Mouse (Mus musculus) lung, postnatal 14 days (tissue): Measurements from ENCODE around the gene Grid2.

Source experiments
- DNase-seq: peaks from one replicate; pipeline ENCODE4 v3.0.0; 2021

The Grid2 gene

DNA sequence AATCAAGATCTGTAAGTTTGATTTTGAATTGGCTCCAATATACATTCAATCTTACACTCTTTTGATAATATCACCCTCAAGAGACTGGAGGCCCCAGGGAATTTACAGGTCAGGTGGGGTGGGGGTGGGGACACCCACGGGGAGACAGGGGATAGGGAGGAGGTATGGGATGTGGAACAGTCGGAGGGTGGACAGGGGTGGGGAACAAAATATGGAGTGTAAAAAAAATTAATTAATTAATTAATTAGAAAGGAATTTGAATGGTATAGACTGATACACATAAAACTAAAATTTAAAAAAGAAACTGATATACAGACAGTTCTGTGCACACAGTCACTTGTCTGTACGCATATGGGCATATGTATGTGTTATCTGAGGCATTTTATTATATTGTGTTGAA, 380.3 kb downstream of the Grid2 start:
- DNase-seq, result no peak

DNA sequence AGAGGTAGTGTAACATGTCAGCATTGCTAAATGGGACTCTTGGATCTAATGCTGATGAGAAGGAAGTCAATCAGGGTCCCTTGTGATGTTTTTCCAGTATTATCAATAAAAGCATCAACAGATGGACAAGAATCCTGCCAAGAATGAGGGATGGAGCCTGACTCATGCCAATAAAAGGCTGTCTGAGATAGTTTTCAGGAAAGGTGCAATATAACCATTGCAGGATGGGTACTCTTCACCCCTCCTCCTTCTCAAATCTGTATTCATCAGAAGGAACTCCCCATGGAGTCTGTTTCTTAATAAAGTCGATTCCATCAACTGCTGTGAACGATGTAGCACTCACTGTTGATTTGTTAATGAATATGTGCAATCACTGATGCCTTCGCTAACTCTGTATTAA, 403.7 kb downstream of the Grid2 start:
- DNase-seq, result no peak

DNA sequence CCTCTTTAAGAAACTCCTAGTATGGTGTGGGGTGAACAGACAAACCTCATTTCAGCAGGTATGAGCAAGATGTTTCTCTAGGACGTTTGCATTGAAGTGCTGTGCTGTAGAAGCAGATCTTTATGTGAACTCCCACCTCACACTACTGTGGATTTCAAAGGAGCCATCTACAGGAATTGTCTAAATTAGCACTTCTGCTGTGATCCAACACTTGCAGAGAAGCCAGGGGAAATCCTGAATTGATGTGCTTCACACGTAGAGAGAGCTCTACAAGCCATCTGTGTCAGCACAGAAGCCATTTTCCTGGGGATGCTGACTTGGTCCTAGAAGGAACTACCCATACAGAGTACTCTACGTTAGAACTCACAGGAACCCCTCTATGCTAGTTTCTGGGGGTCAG, 430.0 kb downstream of the Grid2 start:
- no peak for DNase-seq

DNA sequence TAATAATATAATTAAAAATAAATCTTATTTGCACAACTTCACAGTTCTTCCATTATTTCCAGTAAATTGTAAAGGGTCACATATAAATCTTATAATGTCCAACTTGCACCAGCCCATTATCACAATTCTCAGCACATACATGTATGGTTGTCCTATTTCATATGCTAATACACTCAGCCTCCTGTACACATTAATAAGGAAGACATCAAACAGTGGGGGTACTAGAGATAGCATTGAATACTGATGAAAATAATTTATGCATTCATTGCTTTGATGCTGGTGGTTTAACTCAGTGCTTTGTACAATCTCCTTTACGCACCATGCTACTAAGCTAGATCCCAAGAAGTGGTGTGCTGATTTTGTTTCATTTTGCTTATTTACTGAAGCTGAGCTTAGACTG, 446.0 kb downstream of the Grid2 start:
- no peak for DNase-seq

DNA sequence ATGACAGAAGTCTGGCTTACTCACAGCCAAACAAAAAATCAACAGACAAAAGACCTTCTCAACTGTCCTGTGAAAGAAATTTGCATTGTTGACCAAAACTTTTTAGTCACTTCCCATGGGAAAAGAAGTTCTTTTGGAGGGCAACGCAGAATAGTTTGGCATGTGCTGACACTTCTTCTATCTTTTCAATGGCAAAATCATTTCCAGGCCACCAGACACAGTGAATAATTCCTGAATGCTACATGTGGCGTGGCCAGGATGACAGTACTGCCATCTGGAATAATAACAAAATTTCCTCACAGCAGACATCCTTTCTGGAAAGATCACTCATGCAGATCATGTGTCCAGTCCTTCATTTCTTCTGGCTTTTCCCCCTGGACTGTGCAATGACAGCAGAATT, 478.1 kb downstream of the Grid2 start:
- DNase-seq, result no peak

DNA sequence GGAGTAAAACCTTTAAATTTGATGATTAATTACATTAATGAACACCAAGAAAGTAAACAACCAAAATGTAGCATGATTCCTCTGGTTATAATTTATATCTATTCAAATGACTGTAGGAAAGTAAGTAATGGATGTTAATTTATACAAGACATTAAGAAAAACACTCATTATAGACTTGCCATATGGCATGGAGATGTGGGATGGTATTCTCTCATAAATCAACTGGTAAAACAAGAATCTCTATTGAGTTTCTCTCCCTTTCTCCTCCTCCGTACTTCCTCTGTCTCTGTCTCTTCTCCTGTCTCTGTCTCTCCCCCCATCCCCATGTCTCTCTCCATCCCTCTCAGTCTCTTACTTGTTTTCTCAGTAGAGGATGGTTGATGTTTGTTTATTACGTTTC, 506.9 kb downstream of the Grid2 start:
- no peak for DNase-seq

DNA sequence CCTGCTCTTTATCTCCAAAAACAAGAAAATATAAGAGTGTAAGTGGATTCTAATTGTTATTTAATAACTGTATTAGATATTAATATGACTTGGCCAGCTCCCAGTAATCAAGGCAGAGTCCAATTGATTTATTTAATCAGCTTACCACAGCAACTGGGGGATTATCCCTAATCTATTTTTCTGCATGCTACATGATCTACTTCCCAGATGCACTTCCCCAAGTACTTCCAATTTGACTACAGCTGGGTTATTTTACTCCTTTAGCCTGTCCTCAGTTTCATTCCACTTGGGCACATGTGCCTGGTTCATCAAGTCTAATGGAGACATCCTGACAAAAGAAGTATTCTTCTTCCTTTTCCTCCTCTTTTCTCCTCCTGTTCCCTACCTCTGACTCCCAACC, 539.0 kb downstream of the Grid2 start:
- DNase-seq, result no peak

DNA sequence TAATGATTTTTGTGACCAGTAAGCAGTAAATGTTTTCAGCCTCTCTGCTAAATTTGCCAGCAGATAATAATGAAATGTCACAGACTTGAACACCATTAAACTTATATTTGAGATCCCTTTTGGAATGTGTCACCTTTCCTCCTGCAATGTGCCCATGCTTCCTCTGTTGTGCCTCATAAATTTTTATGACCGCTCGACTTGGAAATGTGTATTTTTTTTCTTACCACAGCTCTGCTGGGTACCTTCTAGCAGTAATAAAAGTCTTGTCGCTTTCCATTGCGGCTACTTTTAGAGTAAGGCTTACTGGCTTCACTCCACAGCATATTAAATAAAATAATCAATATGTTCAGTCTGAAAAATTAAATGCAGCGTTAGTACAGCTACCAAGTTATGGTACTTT, 564.6 kb downstream of the Grid2 start:
- DNase-seq, result no peak

DNA sequence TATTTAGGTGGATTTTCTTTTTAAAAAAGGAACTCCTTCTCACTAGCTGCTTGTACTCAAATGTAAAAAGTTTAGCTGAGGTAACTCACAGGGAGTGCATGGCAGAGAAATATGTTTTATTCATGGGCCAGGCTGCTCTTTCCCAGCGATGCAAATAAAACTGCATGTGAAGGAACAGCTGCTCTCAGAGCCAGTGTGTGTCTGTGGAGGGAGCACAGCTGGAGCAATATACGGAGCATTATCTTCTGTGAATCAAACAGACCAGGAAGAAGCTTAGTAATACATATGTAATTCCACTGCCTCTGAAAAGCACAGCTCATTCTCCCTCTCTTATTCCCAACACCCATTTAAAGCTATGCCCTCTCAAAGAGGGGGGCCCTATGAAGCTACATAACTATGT, 607.0 kb downstream of the Grid2 start:
- DNase-seq, result no peak

DNA sequence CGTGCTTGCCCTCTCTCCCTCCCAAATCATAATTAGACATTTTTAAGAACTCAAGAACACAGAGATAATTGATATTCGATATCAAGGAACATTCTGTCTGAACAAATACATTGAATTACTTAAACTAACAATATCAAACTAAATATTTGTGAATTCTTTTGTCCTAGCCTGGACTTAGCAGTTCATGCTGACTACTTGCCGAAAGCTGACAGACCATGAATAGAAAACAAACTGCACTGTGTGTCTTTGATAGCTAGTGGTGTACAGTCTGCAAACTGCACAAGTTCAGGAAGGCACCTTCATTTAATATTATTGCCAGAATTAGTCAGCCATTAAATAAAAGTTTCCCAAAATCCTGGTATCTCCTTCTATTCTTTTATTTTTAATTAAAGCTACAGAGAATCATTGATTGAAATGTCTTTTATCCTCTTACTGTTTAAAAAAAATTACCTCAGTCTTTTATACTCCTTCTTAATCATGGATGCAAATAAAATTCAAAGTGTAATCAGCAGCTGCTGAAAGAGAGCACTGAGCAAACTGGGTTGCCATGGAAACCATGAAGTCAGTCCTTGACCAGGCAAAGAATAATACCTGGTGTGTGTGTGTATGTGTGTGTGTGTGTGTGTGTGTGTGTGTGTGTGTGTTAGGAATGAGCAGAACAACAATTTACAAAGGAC, 621.5 kb downstream of the Grid2 start:
- DNase-seq, result no peak

DNA sequence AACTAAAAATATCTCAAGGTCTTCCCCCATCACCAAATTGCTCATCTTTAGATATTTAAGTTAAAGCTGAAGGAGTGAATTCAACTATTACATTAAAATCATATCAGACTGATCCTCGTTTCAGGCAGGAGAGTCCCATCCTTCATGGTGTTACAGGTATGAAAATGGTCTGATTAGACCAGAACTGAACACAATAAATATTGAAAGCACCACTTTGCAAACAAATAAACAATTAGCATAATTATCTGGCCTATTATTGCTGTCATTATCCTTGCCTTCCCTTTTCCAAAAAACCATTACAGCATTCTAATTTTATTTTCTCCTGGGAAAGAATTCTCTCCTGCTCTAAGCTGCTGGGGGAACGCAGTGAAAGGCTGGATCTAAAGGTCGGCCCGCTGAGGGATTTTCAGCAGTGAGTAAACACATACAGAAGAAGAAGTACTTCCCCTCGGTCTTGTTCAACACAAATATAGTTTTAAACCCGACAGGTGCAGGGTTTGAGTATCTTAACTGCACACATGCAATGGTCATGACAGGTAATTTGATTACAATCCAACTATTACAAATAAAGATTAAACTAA, 622.2 kb downstream of the Grid2 start:
- no peak for DNase-seq

DNA sequence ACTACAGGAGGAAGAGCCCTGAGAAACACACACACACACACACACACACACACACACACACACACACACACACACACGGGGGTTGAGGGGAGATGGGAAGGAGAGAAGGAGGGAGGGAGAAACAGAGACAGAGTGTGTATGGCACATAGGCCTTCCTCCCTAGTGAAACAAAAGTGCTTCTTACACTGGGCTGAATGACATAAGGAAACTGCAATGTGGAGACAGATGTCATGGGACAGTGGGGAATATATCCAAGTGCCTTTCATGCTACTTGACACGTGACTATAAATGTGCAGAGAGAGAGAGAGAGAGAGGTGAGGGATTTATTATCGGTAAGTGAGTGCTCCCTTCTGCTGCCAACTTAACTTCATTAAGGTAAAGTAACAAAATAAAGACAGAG, 639.0 kb downstream of the Grid2 start:
- DNase-seq, result no peak

DNA sequence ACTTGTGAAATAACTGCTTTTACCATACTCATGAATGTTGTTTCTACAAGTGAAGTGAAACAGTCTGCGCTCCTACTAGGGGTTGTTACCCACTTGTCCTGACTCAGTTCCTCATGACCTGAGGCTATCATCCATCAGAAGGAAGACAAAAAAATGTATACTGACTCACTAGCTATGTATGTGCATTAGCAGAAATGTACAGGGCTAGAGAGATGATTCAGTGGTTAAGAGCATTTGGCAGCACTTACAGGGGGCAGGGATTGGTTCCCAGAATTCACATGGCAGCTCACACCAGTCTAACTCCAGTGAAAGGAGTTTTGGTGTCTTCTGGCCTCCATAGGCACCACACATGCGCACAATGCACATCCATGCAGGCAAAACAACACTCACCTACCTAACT, 642.5 kb downstream of the Grid2 start:
- no peak for DNase-seq

DNA sequence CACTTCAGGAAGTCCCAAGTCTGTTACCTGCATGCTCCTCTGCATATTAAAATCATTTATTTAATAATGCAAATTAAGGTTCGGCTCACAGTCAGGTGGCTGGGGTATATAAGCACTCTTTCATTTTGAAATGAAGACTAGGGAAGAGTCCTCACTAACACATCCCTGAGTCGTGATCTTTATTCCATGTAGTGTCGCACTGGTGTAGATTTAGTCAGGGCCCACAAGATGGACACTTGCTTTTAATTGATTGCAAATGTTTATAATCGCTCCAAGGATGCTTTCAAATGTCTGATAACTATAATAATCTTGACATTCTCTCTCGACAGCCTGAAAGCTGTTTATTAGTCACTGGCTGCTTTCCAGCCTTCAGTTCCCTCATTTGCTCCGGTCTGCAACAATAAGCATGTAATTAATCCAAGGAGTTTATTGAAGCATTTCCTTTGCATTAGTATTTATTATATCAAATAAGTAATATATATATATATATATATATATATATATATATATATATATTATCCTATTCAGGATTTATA, 661.4 kb downstream of the Grid2 start:
- DNase-seq, result no peak

DNA sequence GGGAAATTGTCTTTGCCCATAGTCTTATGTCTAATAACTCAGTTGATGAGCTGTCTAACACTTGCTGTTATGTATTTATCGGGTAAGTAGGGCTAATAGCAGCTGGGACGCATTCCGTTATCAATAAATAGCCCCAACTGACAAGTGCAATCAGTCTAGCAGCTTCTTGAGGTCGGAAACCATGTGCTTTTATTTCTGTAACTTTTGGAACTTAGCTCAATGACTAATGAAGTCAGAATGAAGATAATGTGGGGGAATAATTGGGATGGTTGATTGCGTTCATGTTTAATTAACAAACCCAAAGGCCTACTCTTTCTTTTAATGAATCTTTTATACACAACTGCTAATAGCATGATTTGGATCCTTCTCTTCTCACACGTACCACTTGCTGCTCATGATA, 666.3 kb downstream of the Grid2 start:
- no peak for DNase-seq

DNA sequence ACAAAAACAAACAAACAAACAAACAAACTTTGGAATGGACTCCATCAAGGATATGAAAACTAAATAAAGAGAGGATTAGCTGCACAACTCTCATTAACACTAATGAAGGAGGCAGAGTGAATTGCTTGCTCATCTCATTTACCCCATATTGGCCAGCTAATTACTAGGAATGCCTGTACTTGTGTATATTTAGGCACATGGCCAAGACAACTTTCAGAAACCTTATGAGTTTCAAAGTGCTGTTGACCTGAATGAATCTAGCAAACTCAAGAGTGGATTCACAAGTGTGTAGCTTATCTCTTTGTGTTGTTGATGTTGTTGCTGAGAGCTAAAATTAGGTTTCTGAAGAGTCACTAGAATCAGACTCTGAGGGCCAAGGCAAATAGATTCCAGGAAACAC, 675.5 kb downstream of the Grid2 start:
- DNase-seq, result no peak

DNA sequence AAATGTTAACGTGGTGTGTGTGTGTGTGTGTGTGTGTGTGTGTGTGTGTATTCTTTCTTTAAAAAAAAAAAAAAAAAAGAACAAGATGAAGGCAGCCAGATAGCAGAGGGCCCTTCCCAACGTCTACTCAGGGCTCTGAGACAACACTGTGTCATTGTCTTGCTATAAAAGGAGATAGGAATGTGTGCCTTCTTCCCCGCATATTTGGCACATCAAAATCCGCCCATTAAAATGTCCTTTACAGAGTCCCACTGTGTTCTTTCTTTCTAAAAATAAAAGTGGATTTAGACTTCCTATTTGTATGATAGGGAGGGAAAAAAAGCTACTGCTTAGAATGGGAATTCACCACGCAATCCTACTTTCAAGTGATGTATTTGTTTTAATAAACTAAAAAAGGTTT, 691.0 kb downstream of the Grid2 start:
- no peak for DNase-seq

DNA sequence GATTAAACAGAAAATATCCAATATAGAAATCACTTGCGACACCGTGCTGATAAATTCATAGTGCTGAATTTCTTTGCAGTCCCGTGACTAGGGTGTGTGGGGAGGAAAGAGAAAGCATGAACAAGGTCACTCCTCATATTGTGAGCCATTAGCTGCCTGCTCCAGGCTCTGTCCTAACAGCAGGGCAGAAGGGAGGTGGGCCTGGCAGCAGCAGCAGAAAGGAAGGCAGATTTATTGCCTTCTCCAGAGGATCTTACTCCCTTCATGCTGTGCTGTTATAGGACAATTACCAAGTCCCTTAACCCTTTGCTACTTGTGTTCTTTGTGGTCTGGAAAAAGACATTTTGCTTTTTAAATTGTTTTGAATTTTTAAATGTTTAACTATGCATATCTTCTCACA, 708.1 kb downstream of the Grid2 start:
- no peak for DNase-seq

DNA sequence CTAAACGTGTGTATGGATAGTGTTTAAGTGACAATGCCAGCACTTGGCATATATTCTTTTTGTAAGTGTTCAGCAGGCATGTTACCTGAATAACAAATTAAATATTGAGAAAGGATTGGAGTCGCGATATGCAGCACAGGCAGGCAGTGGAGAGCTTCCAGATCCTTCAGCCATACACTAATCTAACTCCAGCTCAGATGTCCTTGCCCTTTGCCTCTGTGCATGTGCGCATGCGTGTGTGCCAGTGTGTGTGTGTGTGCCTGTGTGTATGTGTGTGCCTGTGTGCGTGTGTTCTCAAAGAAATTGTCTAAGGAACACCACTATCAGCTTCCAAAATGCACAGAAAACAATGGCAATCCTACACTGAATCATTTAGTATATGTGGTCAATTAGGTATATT, 708.6 kb downstream of the Grid2 start:
- DNase-seq, result no peak

DNA sequence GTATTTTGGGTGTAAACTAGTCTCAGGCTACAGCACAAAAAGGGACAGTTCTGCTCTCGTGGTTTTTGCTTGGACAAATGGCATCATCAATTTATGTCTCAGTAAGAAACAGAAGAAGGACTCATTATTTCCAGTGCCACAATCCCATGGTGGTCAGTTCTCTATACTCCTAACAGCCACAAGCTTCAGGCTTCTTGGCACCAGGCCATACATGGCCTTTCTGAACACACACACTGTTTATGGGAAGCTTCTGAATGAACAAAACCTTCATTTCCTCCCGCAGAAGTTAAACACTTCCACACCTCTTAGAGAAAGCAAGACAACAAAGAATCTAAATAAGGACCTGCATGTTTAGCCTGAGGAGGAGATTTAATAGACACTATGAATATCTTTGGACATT, 709.1 kb downstream of the Grid2 start:
- no peak for DNase-seq

DNA sequence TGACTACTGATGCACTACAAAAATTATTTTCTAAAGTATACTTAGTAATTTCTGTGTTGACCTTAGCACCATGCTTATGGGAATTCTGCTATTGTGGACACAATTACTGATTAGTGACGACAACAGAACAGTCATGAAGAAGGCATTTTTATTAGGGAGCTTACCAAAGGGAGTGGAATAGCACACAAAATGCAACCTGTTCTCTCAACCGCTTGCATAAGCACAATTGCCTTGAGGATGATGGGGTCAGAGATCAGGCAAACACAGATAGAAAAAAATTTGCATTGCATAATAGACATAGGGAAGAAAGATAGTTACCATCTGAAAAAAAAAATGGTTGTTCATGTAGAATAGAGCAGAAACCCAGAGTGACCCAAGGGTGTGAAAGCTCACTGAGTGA, 790.4 kb downstream of the Grid2 start:
- DNase-seq, result no peak

DNA sequence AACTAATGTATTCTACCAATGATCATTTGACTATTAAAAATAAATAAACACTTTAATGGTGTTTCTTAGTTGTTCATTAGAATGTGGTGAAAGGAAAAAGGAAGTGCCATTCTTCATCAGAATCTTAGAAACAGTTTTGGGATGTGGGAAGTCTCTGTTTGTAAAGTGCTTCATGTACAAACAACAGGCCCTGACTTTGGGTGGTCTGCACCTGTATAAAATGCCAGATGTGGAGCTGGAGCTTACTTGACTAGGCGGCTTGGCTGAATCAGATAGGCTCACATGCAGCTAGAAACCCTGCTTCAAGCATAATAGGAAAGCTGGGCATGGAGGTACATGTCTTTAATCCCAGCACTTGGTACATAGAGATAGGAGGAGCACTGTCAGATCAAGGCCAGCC, 791.1 kb downstream of the Grid2 start:
- DNase-seq, result no peak

DNA sequence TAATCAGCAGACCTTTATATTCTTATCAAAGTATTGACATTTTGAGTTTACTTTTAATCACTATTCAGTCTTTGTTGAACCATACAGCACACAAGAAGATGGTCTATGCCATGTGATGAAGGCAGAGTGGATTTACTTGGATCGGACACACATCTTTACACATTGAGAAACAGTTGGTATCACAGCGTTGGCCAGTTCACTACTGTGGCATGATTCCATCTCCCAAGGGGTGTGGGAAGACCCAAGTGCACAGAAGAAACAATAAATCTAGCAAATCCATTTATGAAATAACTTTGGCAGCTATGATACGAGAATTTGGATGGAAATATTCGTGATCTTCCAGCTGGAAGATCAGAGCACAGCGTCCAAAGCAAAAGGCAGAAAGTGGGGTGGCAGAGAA, 792.3 kb downstream of the Grid2 start:
- DNase-seq, result no peak

DNA sequence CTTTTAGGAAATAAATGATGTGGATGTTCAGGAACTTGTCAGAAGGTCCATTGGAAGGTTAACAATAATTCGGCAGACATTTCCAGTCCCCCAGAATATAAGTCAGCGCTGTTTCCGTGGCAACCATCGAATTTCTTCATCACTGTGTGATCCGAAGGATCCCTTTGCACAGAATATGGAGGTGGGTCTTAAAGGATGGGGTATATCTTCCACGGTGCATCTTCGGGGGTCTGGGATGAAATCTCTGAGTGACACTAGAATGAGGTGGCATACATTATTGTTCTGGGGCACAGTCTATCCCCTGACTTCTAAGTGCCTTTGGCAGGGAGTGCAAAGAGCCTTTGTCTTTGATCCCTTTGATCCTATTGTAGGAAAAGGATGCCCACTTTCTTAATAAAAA, 808.2 kb downstream of the Grid2 start:
- DNase-seq, result no peak

DNA sequence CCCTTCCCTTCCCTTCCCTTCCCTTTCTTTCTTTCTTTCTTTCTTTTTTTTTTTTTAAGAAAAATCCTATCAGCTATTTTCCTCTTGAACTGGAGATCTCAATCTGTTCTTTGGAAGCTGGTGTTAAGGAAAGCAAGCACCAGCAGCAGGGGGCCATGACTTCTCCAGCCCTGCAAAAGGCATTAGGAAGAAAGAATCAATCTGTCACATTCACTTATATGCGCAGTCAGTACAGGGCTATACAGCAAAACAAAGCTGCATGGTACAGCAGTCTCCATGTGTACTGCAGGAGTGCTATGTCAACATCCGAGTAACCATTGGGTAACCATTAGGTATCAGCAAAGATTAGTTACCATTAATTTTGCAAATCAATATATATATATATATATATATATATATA, 809.0 kb downstream of the Grid2 start:
- no peak for DNase-seq
